Mouse (Mus musculus): ENCODE data around the gene Fig4. TPM values are rescaled to one million over a fixed set of nuclear protein-coding genes. Genes with fewer than 3 reads are reported as not detected.

Gene Fig4
- total RNA-seq, 2 experiments from 2014 or later = 7.3 to 7.6 TPM

- no peak for DNase-seq (ENCODE audit: low spot score)
Observed at GRCm38 (mm10) chr10:41261889-41262288, 41.2 kb downstream of the Fig4 start.

DNA sequence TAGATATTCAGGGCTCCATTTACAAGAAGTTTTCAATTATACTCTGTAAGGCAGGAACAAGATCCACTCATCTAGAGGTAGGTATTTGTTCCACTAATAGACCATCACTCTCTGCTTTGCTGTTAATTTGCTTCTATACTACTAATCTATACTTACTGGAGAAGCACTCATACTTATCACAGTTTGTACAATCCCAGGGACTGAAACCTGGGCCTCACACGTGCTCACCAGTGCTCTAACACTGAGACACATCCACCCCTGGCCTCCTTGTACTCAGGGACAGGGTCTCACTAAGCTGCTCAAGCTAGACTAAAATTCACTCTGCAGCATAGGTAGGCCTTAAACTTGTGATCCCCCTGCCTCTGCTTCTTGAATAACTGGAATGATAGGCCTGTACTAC, 41.8 kb downstream of the Fig4 start:
- DNase-seq (ENCODE audit: low spot score) = no peak

- no peak for DNase-seq (ENCODE audit: low spot score)
Observed at GRCm38 (mm10) chr10:41260243-41261006, 42.6 kb downstream of the Fig4 start.

- DNase-seq (ENCODE audit: low spot score) = no peak
Observed at GRCm38 (mm10) chr10:41250749-41251065, 52.4 kb downstream of the Fig4 start.

DNA sequence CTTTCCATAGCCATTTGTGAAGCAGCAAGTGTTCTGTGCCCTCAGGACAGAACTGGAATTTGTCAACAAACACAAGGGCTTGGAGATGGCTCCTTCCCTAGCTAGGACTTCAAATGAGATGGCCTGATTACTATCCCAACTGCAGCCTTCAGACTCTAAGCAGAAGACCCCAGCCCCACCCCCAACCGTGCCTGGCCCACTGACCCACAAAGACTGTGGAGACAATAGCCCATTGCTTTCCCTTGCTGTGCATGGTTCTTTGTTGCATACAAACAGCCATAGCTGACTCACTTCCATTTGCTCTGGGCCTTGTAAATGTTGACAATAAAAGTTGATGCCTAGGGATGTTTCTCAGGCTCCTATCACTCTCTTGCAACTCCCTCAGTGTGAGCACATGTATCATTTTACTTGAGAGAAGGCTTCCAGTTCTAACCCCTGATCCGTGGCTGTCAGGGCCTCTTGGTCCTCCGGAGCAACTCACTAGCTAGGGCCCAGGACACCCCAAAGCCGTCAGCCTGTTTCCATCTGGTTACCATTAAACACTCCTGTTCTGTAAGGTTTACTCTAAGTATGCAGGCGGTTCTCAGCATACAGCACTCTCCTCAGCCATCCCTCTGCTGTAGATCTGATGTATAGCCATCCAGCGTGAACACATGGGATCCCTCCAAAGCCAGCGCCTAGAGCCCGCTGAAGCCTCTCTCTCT, 52.9 kb downstream of the Fig4 start:
- DNase-seq (ENCODE audit: low spot score) = no peak

- no peak for DNase-seq (ENCODE audit: low spot score)
Observed at GRCm38 (mm10) chr10:41249006-41249659, 53.9 kb downstream of the Fig4 start.

DNA sequence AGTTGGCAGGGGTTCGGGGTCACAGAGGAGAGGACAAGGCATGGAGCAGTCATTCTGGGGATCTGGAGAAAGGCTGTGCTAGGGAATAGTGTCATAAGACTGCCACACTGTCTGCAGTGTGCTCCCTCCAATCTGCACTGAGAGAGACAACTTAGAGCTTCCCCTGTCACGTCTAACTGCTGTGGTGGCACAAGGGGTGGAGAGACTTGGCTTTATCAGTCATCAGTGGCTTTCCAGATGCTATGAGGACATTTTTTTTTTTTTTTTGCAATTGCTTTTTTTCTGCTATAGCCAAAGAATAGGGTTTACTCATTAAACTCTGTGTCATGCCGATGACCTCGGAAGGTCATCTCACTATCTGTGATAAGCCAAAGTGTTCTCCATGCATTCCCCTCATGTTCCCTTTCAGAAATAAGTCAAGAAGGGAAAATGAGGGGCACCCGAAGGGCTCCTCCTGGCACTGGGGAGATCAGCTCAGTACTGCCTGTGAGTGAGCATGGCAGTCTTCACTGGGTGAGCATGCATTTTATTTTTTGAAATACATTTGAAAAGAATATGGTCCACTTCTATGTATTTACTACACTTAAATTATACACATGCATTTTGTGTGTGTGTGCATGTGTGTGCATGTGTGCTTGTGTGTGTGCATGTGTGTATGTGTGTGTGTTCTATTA, 55.1 kb downstream of the Fig4 start:
- no peak for DNase-seq (ENCODE audit: low spot score)

GRCm38 (mm10) chr10:41246111-41246510, 56.9 kb downstream of the Fig4 start:
- DNase-seq (ENCODE audit: low spot score) = no peak

GRCm38 (mm10) chr10:41245477-41245876, 57.6 kb downstream of the Fig4 start:
- DNase-seq (ENCODE audit: low spot score) = no peak

- DNase-seq (ENCODE audit: low spot score) = no peak
Observed at GRCm38 (mm10) chr10:41245028-41245427, 58.0 kb downstream of the Fig4 start.

DNA sequence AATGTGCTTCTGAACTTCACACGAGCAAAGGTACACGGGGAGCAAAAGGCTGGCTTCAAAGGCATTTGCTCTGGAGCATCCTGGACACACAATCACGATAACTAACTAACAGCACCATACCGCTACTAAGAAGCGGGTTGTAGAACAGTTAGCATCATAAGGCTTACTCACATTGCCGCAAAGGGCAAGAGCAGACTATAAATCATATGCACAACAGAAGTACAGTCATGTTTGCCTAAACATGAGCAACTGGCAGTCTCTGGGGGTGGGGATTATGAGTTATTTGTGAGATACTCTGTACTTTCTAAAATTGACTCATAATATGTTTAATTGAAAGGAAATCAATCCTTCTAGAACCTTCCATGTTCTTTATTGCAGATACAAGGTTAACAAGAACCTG, 59.1 kb downstream of the Fig4 start:
- DNase-seq (ENCODE audit: low spot score) = no peak

DNA sequence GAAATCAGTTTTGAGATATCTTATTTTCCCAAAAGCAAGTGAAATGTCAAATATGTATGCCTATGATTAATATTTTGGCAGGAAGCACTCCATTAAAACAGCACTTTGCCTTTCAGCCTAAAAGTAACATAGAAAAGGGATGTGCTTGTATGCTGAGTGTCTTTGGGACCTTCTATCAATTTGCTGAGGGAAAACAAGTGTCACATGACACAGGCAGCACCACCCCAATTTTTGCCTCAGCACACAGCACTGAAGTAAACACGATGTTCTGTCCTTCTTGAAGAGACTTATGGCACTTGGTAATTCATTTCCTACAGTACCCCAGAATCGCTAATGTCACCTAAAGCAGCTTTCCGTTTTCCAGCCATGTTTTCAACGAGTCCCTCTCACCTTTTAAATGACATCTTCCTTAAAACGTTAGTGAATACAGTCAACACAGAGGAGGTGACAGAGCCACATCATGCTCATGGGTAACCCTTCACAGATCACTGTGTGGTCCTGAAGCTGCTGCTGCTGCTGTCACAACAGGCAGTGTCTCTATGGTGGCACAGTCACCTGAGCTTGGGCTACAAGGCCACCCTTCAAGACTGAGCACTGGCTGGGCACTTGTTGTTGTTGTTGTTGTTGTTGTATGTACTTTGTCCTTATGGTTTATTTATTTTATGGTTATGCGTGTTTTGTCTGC, 61.4 kb downstream of the Fig4 start:
- DNase-seq (ENCODE audit: low spot score) = no peak

DNA sequence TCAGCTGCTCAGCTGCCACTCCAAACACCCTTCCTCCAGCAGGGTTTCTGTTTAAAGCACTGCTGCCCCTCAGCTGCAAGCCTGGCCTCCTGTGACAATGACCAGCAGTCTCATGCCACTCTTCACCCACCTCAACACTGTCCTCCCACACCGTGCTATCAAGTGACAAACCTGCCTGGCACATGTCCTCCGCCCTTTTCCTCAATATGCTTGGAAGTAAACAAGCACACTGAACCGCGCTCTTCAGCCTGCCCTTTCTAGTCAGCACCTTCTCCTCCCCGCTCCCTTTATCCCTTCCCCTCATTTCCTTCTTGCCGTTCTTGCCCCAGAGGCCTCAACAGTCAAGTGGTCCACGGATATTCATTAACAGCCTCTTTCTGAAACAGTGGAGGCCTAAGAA, 62.0 kb downstream of the Fig4 start:
- DNase-seq (ENCODE audit: low spot score) = no peak

- DNase-seq (ENCODE audit: low spot score) = no peak
Observed at GRCm38 (mm10) chr10:41236020-41236419, 67.0 kb downstream of the Fig4 start.

GRCm38 (mm10) chr10:41235584-41235983, 67.5 kb downstream of the Fig4 start:
- no peak for DNase-seq (ENCODE audit: low spot score)

DNA sequence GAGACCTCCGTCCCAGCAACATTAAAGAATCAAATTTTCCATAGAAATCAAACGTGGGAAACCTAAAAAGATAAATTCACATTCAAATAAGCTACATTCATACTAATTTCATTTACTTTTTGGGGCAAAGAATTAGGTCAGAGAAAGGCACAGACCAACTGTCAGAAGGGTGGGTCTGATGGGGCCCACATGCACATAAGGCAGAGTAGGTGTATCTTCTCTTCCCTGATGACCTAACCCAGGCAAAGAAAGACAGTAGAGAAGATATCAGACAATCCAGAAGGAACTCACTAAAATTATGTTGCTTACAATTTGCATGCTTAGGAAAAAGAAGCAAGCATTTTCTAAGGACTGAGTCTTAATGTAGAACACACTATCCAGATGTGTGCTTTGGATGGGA, 67.9 kb downstream of the Fig4 start:
- DNase-seq (ENCODE audit: low spot score) = no peak

GRCm38 (mm10) chr10:41234552-41234951, 68.5 kb downstream of the Fig4 start:
- peak; percentile 4 for DNase-seq (ENCODE audit: low spot score)

- DNase-seq (ENCODE audit: low spot score) = no peak
Observed at GRCm38 (mm10) chr10:41233140-41233539, 69.9 kb downstream of the Fig4 start.

DNA sequence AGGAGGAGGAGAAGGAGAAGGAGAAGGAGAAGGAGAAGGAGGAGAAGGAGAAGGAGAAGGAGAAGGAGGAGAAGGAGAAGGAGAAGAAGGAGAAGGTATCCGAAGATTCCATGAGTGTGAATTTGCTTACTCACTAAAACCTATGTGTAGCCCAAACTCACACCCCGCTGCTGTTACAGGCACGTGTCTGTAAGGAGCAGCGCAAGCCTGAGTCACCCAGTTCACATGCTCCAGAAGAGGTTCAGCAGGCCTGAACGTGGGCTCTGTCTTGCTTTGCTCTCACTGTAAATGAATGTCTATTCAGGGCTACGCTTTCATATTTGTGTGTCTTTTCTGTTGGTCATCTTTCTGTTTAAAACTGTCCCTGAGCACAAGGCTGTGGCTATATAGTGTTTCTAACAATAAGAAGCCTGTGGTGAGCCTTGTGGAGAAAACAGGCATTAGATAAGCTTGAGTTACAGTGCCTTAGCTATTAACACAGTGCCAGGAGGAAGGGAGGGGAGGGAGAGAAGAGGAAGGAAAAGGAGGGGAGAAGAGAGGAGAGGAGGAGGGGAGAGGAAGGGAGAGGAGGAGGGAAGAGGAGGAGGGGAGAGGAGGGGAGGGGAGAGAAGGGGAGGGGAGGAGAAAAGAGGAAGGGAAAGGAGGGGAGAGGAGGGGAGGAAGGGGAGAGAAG, 71.8 kb downstream of the Fig4 start:
- DNase-seq (ENCODE audit: low spot score) = no peak

DNA sequence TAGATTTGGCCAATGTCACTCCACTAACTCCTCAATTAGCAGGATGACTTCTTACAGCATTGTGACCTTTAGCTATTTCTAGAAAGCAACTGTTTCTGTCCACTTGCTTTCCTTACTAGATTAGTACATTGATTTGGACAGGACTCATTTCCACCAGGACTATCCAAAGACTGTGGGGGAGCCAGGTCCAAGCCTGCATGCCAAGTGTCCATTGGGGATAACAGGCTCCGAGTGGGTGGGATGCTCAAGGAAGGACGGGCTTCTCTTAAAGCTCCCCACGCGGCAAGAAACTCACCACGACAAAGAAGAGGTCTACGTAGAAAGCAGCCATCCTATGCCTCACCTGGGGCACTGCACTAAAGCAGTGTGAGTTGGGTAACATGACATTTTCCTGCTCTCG, 75.4 kb downstream of the Fig4 start:
- DNase-seq (ENCODE audit: low spot score) = no peak

DNA sequence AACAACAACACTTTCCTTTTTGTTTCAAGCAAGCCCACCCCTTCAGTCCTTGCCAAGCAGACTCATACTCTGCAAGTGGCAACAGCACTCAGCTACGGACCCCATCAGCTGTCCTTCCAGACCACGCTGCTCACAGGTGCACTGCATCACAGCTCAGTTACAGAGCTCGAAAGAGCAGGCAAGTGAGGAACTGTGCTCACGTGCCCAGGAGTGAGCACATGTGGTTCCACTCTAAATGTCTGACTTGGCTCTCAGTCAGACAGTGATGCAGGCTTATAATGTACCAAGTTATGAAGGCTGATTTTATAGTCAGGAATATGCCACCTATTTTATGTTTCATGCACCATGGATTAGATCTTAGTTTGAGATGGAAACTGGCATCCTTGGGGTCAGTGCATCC, 79.6 kb downstream of the Fig4 start:
- DNase-seq (ENCODE audit: low spot score) = no peak
